Mouse (Mus musculus): ENCODE data around the gene Hist1h1e. TPM values are rescaled to one million over a fixed set of nuclear protein-coding genes. Genes with fewer than 3 reads are reported as not detected.
"Not testable (repeated sequence)": the region's sequence is repeated elsewhere in the genome, so short reads cannot be mapped to it uniquely, and the experiment has no call there.

The Hist1h1e gene
- polyA plus RNA-seq, 1 experiment from 2014 or later: 25.7 TPM

- DNase-seq: no peak
Observed at GRCm38 (mm10) chr13:23591206-23591605, 31.2 kb downstream of the Hist1h1e start.

GRCm38 (mm10) chr13:23586940-23587225 is 35.5 kb downstream of the Hist1h1e start:
- H3K4me3 ChIP-seq (ENCODE audit: low read depth, low read length): peak overlapping the region; percentile 50
- no peak for ATAC-seq (ENCODE audit: insufficient read depth)
- H3K9ac ChIP-seq: peak overlapping the region; percentile 69
- no peaks in the 10 kb centered on the region for H3K9me3 ChIP-seq (ENCODE audit: low read depth, low read length)
- no peaks in the 10 kb centered on the region for H3K36me3 ChIP-seq (ENCODE audit: insufficient read depth)
- H3K27ac ChIP-seq (ENCODE audit: low read depth): peak overlapping the region; percentile 99
- WGBS: 4% methylated on average over 1 of the region's 1 CpGs
- peak overlapping the region; percentile 90 for H3K4me2 ChIP-seq
- DNase-seq: peak; percentile 28
- H3K27me3 ChIP-seq (ENCODE audit: insufficient read depth, low read length): no peaks in the 10 kb centered on the region
- H3K4me1 ChIP-seq (ENCODE audit: insufficient read depth): peaks cover 12% of the 10 kb centered on the region
- TF ChIP-seq CTCF (IDR thresholded peaks at IDR 0.05; ENCODE audit: low read depth): no peak

More at GRCm38 (mm10) chr13:23591206-23591605, 31.2 kb downstream of the Hist1h1e start:
- WGBS: 87% methylated on average over 7 of the region's 7 CpGs
- H3K4me1 ChIP-seq (ENCODE audit: insufficient read depth): peaks cover 4% of the 10 kb centered on the region; the same call in 1 of the 2 replicates
- ATAC-seq (ENCODE audit: insufficient read depth): no peak
- H3K27ac ChIP-seq (ENCODE audit: low read depth): no peak overlapping the region
- no peak overlapping the region for H3K4me2 ChIP-seq
- no peak for TF ChIP-seq CTCF (IDR thresholded peaks at IDR 0.05; ENCODE audit: low read depth)
- no peaks in the 10 kb centered on the region for H3K36me3 ChIP-seq (ENCODE audit: insufficient read depth)
- H3K4me3 ChIP-seq (ENCODE audit: low read depth, low read length): no peak overlapping the region
- H3K9ac ChIP-seq: no peak overlapping the region
- H3K27me3 ChIP-seq (ENCODE audit: insufficient read depth, low read length): no peaks in the 10 kb centered on the region
- no peaks in the 10 kb centered on the region for H3K9me3 ChIP-seq (ENCODE audit: low read depth, low read length)

GRCm38 (mm10) chr13:23586099-23586939 is 36.0 kb downstream of the Hist1h1e start:
- TF ChIP-seq CTCF (IDR thresholded peaks at IDR 0.05; ENCODE audit: low read depth): no peak
- Histone ChIP-seq H3K27me3 (ENCODE audit: insufficient read depth, low read length) (no peaks in the 10 kb centered on the region), H3K9ac (peak overlapping the region; percentile 69), H3K27ac (ENCODE audit: low read depth) (peak overlapping the region; percentile 99), H3K4me1 (ENCODE audit: insufficient read depth) (peaks cover 12% of the 10 kb centered on the region), H3K9me3 (ENCODE audit: low read depth, low read length) (no peaks in the 10 kb centered on the region), H3K4me3 (ENCODE audit: low read depth, low read length) (peak overlapping the region; percentile 50), H3K36me3 (ENCODE audit: insufficient read depth) (no peaks in the 10 kb centered on the region), H3K4me2 (peak overlapping the region; percentile 90)
- ATAC-seq (ENCODE audit: insufficient read depth) (no peak), DNase-seq (peak; percentile 67)
- WGBS: 2% methylated on average over 22 of the region's 22 CpGs

- DNase-seq (peak; percentile 96), ATAC-seq (ENCODE audit: insufficient read depth) (peak; percentile 86)
- H3K4me2 ChIP-seq: peak overlapping the region; percentile 90
- H3K9ac ChIP-seq: peak overlapping the region; percentile 80
- H3K4me3 ChIP-seq (ENCODE audit: low read depth, low read length): peak overlapping the region; percentile 50
- H3K9me3 ChIP-seq (ENCODE audit: low read depth, low read length); H3K36me3 ChIP-seq (ENCODE audit: insufficient read depth); H3K27me3 ChIP-seq (ENCODE audit: insufficient read depth, low read length): not testable (repeated sequence)
- peak overlapping the region; percentile 99 for H3K27ac ChIP-seq (ENCODE audit: low read depth)
- peaks cover 12% of the 10 kb centered on the region for H3K4me1 ChIP-seq (ENCODE audit: insufficient read depth)
- 0% methylated on average over 27 of the region's 36 CpGs for WGBS
Observed at GRCm38 (mm10) chr13:23585442-23586098, 36.8 kb downstream of the Hist1h1e start.

- no peak for TF ChIP-seq CTCF (IDR thresholded peaks at IDR 0.05; ENCODE audit: low read depth)
- H3K27me3 ChIP-seq (ENCODE audit: insufficient read depth, low read length): no peaks in the 10 kb centered on the region
- peaks cover 12% of the 10 kb centered on the region for H3K4me1 ChIP-seq (ENCODE audit: insufficient read depth)
- ATAC-seq (ENCODE audit: insufficient read depth) (no peak), DNase-seq (peak; percentile 90)
- H3K27ac ChIP-seq (ENCODE audit: low read depth): peak overlapping the region; percentile 99
- no peaks in the 10 kb centered on the region for H3K36me3 ChIP-seq (ENCODE audit: insufficient read depth)
- peak overlapping the region; percentile 90 for H3K4me2 ChIP-seq
- peak overlapping the region; percentile 80 for H3K9ac ChIP-seq
- no peaks in the 10 kb centered on the region for H3K9me3 ChIP-seq (ENCODE audit: low read depth, low read length)
- H3K4me3 ChIP-seq (ENCODE audit: low read depth, low read length): peak overlapping the region; percentile 50
- under 1% methylated on average over 21 of the region's 21 CpGs for WGBS
Observed at GRCm38 (mm10) chr13:23585029-23585441, 37.3 kb downstream of the Hist1h1e start.

GRCm38 (mm10) chr13:23584331-23584730 is 38.0 kb downstream of the Hist1h1e start:
- no peak for TF ChIP-seq CTCF (IDR thresholded peaks at IDR 0.05; ENCODE audit: low read depth)
- H3K4me2 ChIP-seq: peak overlapping the region; percentile 90
- peak overlapping the region; percentile 50 for H3K4me3 ChIP-seq (ENCODE audit: low read depth, low read length)
- DNase-seq: peak; percentile 64
- no peaks in the 10 kb centered on the region for H3K9me3 ChIP-seq (ENCODE audit: low read depth, low read length)
- no peaks in the 10 kb centered on the region for H3K36me3 ChIP-seq (ENCODE audit: insufficient read depth)
- H3K9ac ChIP-seq: peak overlapping the region; percentile 80
- no peaks in the 10 kb centered on the region for H3K27me3 ChIP-seq (ENCODE audit: insufficient read depth, low read length)
- ATAC-seq (ENCODE audit: insufficient read depth): no peak
- H3K4me1 ChIP-seq (ENCODE audit: insufficient read depth): peaks cover 12% of the 10 kb centered on the region
- peak overlapping the region; percentile 99 for H3K27ac ChIP-seq (ENCODE audit: low read depth)

- peak overlapping the region; percentile 84; the same call in 1 of the 2 replicates for H3K9ac ChIP-seq
- peak overlapping the region; percentile 86 for H3K4me2 ChIP-seq
- H3K4me3 ChIP-seq (ENCODE audit: low read depth, low read length): peak overlapping the region; percentile 58; the same call in 1 of the 2 replicates
- no peaks in the 10 kb centered on the region for H3K27me3 ChIP-seq (ENCODE audit: insufficient read depth, low read length)
- no peak for TF ChIP-seq CTCF (IDR thresholded peaks at IDR 0.05; ENCODE audit: low read depth)
- no peaks in the 10 kb centered on the region for H3K36me3 ChIP-seq (ENCODE audit: insufficient read depth)
- DNase-seq (peak; percentile 9), ATAC-seq (ENCODE audit: insufficient read depth) (no peak)
- H3K27ac ChIP-seq (ENCODE audit: low read depth): peak overlapping the region; percentile 99
- no peaks in the 10 kb centered on the region for H3K9me3 ChIP-seq (ENCODE audit: low read depth, low read length)
- H3K4me1 ChIP-seq (ENCODE audit: insufficient read depth): peaks cover 12% of the 10 kb centered on the region
Observed at GRCm38 (mm10) chr13:23583387-23584068, 38.8 kb downstream of the Hist1h1e start.

Data from lung, embryonic 14.5 days (tissue).